Mouse (Mus musculus): ENCODE measurements around the gene Ripor1. TPM values are rescaled to one million over a fixed set of nuclear protein-coding genes. Genes with fewer than 3 reads are reported as not detected.

The Ripor1 gene
- polyA plus RNA-seq, 1 experiment from 2014 or later, result 13.1 TPM

- H3K9me3 ChIP-seq (ENCODE audit: control insufficient read depth, low read length), result no peaks in the 10 kb centered on the region
- no peak overlapping the region; the same call in 1 of the 2 replicates for H3K4me3 ChIP-seq (ENCODE audit: low read depth, low read length)
- H3K4me1 ChIP-seq (ENCODE audit: control insufficient read depth, insufficient read depth, low read length), result peaks cover 40% of the 10 kb centered on the region
- peak overlapping the region; percentile 81 for H3K27ac ChIP-seq (replicated peaks; ENCODE audit: low read depth, low read length)
- DNase-seq (ENCODE audit: low spot score) (peak; percentile 56), ATAC-seq (ENCODE audit: insufficient number of reproducible peaks, low FRiP score, low TSS enrichment, low read depth) (no peak)
- H3K36me3 ChIP-seq (ENCODE audit: control insufficient read depth, insufficient read depth, low read length), result peaks cover 4% of the 10 kb centered on the region; the same call in 1 of the 2 replicates
- no peaks in the 10 kb centered on the region for H3K27me3 ChIP-seq (ENCODE audit: control insufficient read depth, insufficient read depth, low read length)
- H3K4me2 ChIP-seq (ENCODE audit: low read depth, severe bottlenecking), result peak overlapping the region; percentile 35
- no peak overlapping the region for H3K9ac ChIP-seq (ENCODE audit: low read length)
- WGBS, result 32% methylated on average over 1 of the region's 1 CpGs
These were observed 19.8 kb downstream of the Ripor1 start for GRCm38 (mm10) chr8:105624831-105625230.

- DNase-seq (ENCODE audit: low spot score), result no peak
- ATAC-seq (ENCODE audit: insufficient number of reproducible peaks, low FRiP score, low TSS enrichment, low read depth), result no peak
- WGBS, result 78% methylated on average over 1 of the region's 1 CpGs
- H3K4me3 ChIP-seq (ENCODE audit: low read depth, low read length), result no peak overlapping the region
- H3K9ac ChIP-seq (ENCODE audit: low read length), result no peak overlapping the region
- no peak overlapping the region for H3K4me2 ChIP-seq (ENCODE audit: low read depth, severe bottlenecking)
- H3K4me1 ChIP-seq (ENCODE audit: control insufficient read depth, insufficient read depth, low read length), result peaks cover 40% of the 10 kb centered on the region
- H3K9me3 ChIP-seq (ENCODE audit: control insufficient read depth, low read length), result no peaks in the 10 kb centered on the region
- H3K27me3 ChIP-seq (ENCODE audit: control insufficient read depth, insufficient read depth, low read length), result no peaks in the 10 kb centered on the region
- H3K27ac ChIP-seq (replicated peaks; ENCODE audit: low read depth, low read length), result peak overlapping the region; percentile 81; the same call in 1 of the 2 replicates
- H3K36me3 ChIP-seq (ENCODE audit: control insufficient read depth, insufficient read depth, low read length), result peaks cover 3% of the 10 kb centered on the region; the same call in 1 of the 2 replicates
These were observed 21.0 kb downstream of the Ripor1 start for GRCm38 (mm10) chr8:105626086-105626485.

GRCm38 (mm10) chr8:105629337-105629736 lies 24.3 kb downstream of the Ripor1 start:
- no peak for ATAC-seq (ENCODE audit: insufficient number of reproducible peaks, low FRiP score, low TSS enrichment, low read depth)
- WGBS, result 90% methylated on average over 4 of the region's 4 CpGs
- H3K27me3 ChIP-seq (ENCODE audit: control insufficient read depth, insufficient read depth, low read length), result no peaks in the 10 kb centered on the region
- H3K36me3 ChIP-seq (ENCODE audit: control insufficient read depth, insufficient read depth, low read length), result peaks cover 3% of the 10 kb centered on the region; the same call in 1 of the 2 replicates
- no peak overlapping the region for H3K4me2 ChIP-seq (ENCODE audit: low read depth, severe bottlenecking)
- H3K4me1 ChIP-seq (ENCODE audit: control insufficient read depth, insufficient read depth, low read length), result peaks cover 13% of the 10 kb centered on the region
- H3K9me3 ChIP-seq (ENCODE audit: control insufficient read depth, low read length), result no peaks in the 10 kb centered on the region
- no peak overlapping the region for H3K4me3 ChIP-seq (ENCODE audit: low read depth, low read length)
- DNase-seq (ENCODE audit: low spot score), result no peak
- H3K27ac ChIP-seq (replicated peaks; ENCODE audit: low read depth, low read length), result no peak overlapping the region
- H3K9ac ChIP-seq (ENCODE audit: low read length), result no peak overlapping the region

- Histone ChIP-seq H3K4me2 (ENCODE audit: low read depth, severe bottlenecking) (peak overlapping the region; percentile 84), H3K4me3 (ENCODE audit: low read depth, low read length) (peak overlapping the region; percentile 97; the same call in 1 of the 2 replicates), H3K4me1 (ENCODE audit: control insufficient read depth, insufficient read depth, low read length) (peaks cover 12% of the 10 kb centered on the region), H3K27me3 (ENCODE audit: control insufficient read depth, insufficient read depth, low read length) (no peaks in the 10 kb centered on the region), H3K36me3 (ENCODE audit: control insufficient read depth, insufficient read depth, low read length) (0 out of 2 replicates have a peak, but pooled peaks cover 2% of the 10 kb centered on the region), H3K27ac (replicated peaks; ENCODE audit: low read depth, low read length) (no peak overlapping the region), H3K9ac (ENCODE audit: low read length) (no peak overlapping the region), H3K9me3 (ENCODE audit: control insufficient read depth, low read length) (no peaks in the 10 kb centered on the region)
- no peak for DNase-seq (ENCODE audit: low spot score)
- no peak for ATAC-seq (ENCODE audit: insufficient number of reproducible peaks, low FRiP score, low TSS enrichment, low read depth)
- WGBS, result 89% methylated on average over 2 of the region's 2 CpGs
These were observed 29.9 kb downstream of the Ripor1 start for GRCm38 (mm10) chr8:105634771-105635458.

GRCm38 (mm10) chr8:105635481-105635880 lies 30.4 kb downstream of the Ripor1 start:
- Histone ChIP-seq H3K27me3 (ENCODE audit: control insufficient read depth, insufficient read depth, low read length) (no peaks in the 10 kb centered on the region), H3K36me3 (ENCODE audit: control insufficient read depth, insufficient read depth, low read length) (0 out of 2 replicates have a peak, but pooled peaks cover 2% of the 10 kb centered on the region), H3K27ac (replicated peaks; ENCODE audit: low read depth, low read length) (peak overlapping the region; percentile 100), H3K4me3 (ENCODE audit: low read depth, low read length) (peak overlapping the region; percentile 97), H3K9me3 (ENCODE audit: control insufficient read depth, low read length) (no peaks in the 10 kb centered on the region), H3K9ac (ENCODE audit: low read length) (peak overlapping the region; percentile 99), H3K4me2 (ENCODE audit: low read depth, severe bottlenecking) (peak overlapping the region; percentile 84), H3K4me1 (ENCODE audit: control insufficient read depth, insufficient read depth, low read length) (peaks cover 12% of the 10 kb centered on the region)
- ATAC-seq (ENCODE audit: insufficient number of reproducible peaks, low FRiP score, low TSS enrichment, low read depth) (no peak), DNase-seq (ENCODE audit: low spot score) (no peak)
- WGBS, result 5% methylated on average over 11 of the region's 11 CpGs

GRCm38 (mm10) chr8:105636018-105636962 lies 31.2 kb downstream of the Ripor1 start, which contains the start of gene Ctcf:
TSS of gene Ctcf (plus strand) at chr8:105636568.
- 0% methylated on average over 68 of the region's 126 CpGs for WGBS
- H3K27ac ChIP-seq (replicated peaks; ENCODE audit: low read depth, low read length), result peak within 1 kb of the TSS; percentile 100
- DNase-seq (ENCODE audit: low spot score), result peak; percentile 94
- H3K36me3 ChIP-seq (ENCODE audit: control insufficient read depth, insufficient read depth, low read length), result 0 out of 2 replicates have a peak, but pooled peaks cover 2% of the 10 kb centered on the region
- ATAC-seq (ENCODE audit: insufficient number of reproducible peaks, low FRiP score, low TSS enrichment, low read depth), result peak; percentile 89
- H3K4me2 ChIP-seq (ENCODE audit: low read depth, severe bottlenecking), result peak within 1 kb of the TSS; percentile 84
- peak within 1 kb of the TSS; percentile 97 for H3K4me3 ChIP-seq (ENCODE audit: low read depth, low read length)
- no peaks in the 10 kb centered on the region for H3K9me3 ChIP-seq (ENCODE audit: control insufficient read depth, low read length)
- peak within 1 kb of the TSS; percentile 99 for H3K9ac ChIP-seq (ENCODE audit: low read length)
- H3K27me3 ChIP-seq (ENCODE audit: control insufficient read depth, insufficient read depth, low read length), result no peaks in the 10 kb centered on the region
- H3K4me1 ChIP-seq (ENCODE audit: control insufficient read depth, insufficient read depth, low read length), result peaks cover 12% of the 10 kb centered on the region

- H3K4me2 ChIP-seq (ENCODE audit: low read depth, severe bottlenecking), result peak within 1 kb of the TSS; percentile 84
- H3K9ac ChIP-seq (ENCODE audit: low read length), result peak within 1 kb of the TSS; percentile 99
- H3K27ac ChIP-seq (replicated peaks; ENCODE audit: low read depth, low read length), result peak within 1 kb of the TSS; percentile 100
- no peaks in the 10 kb centered on the region for H3K9me3 ChIP-seq (ENCODE audit: control insufficient read depth, low read length)
- 0 out of 2 replicates have a peak, but pooled peaks cover 2% of the 10 kb centered on the region for H3K36me3 ChIP-seq (ENCODE audit: control insufficient read depth, insufficient read depth, low read length)
- WGBS, result 0% methylated on average over 55 of the region's 63 CpGs
- H3K4me1 ChIP-seq (ENCODE audit: control insufficient read depth, insufficient read depth, low read length), result peaks cover 12% of the 10 kb centered on the region
- H3K4me3 ChIP-seq (ENCODE audit: low read depth, low read length), result peak within 1 kb of the TSS; percentile 97
- ATAC-seq (ENCODE audit: insufficient number of reproducible peaks, low FRiP score, low TSS enrichment, low read depth) (peak; percentile 55), DNase-seq (ENCODE audit: low spot score) (peak; percentile 88)
- no peaks in the 10 kb centered on the region for H3K27me3 ChIP-seq (ENCODE audit: control insufficient read depth, insufficient read depth, low read length)
These were observed 32.0 kb downstream of the Ripor1 start, which contains the start of gene Agrp for GRCm38 (mm10) chr8:105636963-105637510. TSS of gene Agrp (minus strand) at chr8:105637393.
